Mouse (Mus musculus) cortical plate, adult 2 months (tissue): ENCODE results near the gene Gigyf1.

ENCODE experiments used
- CTCF ChIP-seq: fragments of 200-500 bp; IDR thresholded peaks from 2 replicates; pipeline ENCODE4 v1.5.1; 2011; ENCODE audit warnings: mild to moderate bottlenecking, control low read depth, low read length; ENCODE audit not compliant: insufficient read depth; ENCODE audit errors: extremely low read depth
- POLR2A ChIP-seq: fragments of 200-500 bp; IDR thresholded peaks from 2 replicates; pipeline ENCODE4 v1.6.1; 2011; ENCODE audit warnings: mild to moderate bottlenecking, low read length, control low read depth; ENCODE audit not compliant: insufficient read depth; ENCODE audit errors: extremely low read depth

DNA sequence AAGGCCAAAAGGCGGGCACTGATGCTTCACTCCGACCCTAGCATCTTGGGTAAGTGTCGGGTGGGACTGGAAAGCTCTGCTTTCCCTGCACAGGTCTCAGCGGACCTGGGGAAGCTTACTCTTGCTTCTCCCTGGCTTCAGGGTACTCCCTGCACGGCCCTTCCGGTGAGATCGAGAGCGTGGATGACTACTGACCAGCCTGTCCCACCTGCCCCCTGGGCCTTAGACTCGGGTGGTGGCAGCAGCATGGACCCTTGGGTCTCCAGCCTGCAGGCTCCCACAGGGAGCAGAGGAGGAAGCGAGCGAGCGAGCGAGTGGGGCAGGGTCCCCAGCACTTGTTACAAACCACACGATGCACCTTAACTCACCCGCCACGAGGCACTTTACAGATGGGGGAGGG, 7.2 kb downstream of the Gigyf1 start:
- TF ChIP-seq CTCF (no peak), POLR2A (no peak)
